Mouse (Mus musculus): ENCODE measurements around the gene Ovca2.

The Ovca2 gene

DNA sequence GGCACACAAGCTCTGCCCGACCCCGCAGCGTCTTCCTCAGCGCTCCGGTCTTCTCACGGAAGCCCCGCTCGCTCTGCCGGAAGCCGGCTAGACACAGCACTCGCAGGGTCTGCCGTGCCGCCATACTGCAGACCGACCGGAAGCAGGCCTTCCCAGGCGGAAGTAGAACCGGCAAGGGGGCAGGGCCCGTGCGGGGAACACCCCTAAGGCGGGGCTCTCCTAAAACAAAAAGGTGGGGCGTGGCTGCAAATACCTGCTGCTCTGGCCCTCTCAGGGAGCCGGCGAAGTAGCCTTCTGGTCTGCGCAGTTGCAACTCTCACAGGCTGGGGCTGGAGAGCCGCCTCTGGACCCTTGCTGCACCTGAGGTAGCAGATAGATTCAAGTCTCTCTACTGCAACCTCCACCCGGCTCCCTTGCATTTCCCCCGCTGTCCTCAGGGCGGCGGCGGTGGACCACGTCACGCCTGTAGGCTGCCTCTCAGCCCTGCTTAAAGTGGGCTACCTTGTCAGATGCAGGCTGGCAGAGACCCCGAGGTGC is at the start of gene Ovca2:
TSS of gene Ovca2 (minus strand) at position 164 of the 537 bp plus-strand sequence.
- DNase-seq (ENCODE audit: low spot score), result peak; percentile 90

- no peak for DNase-seq (ENCODE audit: low spot score)
Measured at GRCm38 (mm10) chr11:75227632-75228031, 49.0 kb upstream of the Ovca2 start.

GRCm38 (mm10) chr11:75224835-75225234 is 46.2 kb upstream of the Ovca2 start:
- DNase-seq (ENCODE audit: low spot score), result no peak

GRCm38 (mm10) chr11:75224062-75224461 is 45.4 kb upstream of the Ovca2 start:
- DNase-seq (ENCODE audit: low spot score), result no peak

- no peak for DNase-seq (ENCODE audit: low spot score)
Measured at GRCm38 (mm10) chr11:75220517-75221145, 42.0 kb upstream of the Ovca2 start.

DNA sequence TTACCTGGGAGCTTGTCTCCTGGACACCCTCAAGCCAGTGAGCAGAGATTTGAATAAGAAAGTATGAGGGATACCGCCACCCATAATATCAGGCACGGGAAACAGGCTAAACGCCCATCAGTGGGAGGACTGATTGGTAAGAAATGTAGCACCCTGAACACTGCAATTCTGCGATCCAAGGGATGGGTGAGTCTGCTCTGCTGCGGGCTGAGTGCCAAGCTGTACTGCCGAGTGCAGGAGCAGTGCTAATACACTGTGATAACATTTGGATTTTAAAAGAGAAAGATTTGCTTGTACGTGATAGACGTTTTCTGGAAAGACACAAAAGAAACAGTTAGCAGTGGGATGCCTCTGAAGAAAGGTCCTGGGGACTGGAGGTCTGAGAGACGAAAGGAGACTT is 41.5 kb upstream of the Ovca2 start:
- peak; percentile 65 for DNase-seq (ENCODE audit: low spot score)

DNA sequence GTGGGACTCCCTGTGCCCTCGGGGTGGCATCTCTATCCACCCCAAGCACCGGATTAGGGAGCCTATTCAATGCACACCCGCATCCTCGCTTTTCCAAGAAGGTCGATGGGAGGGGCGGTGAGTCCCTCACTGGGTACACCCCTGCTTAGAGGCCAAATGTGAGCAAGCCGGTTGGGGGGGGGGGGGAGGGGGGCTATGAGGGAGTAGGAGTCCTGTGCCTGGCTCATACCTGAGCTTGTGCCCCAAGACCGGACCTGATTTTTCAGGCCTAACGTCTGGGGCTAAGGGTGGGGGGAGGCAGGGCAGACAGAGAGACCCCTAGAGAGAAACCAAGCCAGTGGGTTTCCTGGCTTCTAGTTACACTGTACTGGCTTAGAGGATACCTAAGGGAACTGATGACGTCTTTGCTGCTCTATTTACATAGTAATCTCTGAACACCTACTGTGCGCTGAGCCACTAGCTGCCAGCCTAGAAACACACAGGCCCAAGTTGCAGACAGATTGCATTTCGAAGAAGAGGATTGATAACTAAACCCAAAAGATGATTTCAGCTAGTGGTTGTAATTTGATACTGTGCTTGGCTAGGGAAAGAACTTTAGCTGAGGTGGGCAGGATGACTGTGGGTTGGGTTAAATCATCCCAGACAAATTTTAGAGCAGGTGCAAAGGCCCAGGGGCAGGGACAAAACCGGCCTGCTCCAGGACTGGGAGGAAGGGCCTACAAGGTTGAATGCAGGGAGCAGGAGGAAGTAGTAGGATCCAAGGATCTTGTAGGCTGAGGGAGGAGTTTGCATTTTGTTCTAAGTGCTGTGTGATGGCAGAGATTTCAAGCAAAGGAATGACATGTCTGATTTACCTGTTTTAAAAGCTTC is 35.7 kb upstream of the Ovca2 start:
- DNase-seq (ENCODE audit: low spot score), result no peak

DNA sequence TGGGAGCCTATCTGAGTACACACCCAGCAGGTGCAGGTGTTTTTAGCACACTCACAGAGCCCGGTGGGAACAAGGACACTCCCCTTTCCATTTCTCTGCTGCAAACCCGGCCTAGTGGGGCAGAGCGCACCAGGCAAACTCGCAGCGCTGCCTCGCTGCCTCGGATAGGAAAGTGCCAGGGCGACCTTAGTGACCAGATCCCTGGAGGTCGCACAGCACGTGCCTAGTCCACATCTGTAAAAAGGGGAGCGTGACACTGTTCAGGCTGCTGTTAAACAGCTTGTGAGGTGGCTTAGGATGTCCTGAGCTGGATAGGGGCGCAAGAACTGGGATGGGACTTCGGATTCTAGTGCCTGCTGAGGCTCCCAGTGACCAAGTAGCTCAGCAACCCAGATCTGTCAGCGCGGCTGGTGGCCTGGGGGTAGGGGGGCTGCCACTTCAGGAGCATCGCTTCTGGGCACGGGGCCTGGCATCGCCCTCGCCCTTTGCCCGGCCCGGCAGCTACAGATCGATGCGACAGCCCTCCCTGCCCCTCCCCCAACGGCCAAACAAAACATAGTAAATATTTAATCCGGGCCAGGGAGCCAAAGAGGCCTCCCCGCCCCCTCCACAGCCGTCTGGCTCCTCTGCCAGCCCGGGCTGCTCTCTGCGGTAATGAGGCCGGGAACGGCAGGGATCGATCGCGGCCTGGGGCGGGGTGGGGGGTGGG is 34.9 kb upstream of the Ovca2 start:
- DNase-seq (ENCODE audit: low spot score), result peak; percentile 77

- no peak for DNase-seq (ENCODE audit: low spot score)
Measured at GRCm38 (mm10) chr11:75212876-75213275, 34.2 kb upstream of the Ovca2 start.

DNA sequence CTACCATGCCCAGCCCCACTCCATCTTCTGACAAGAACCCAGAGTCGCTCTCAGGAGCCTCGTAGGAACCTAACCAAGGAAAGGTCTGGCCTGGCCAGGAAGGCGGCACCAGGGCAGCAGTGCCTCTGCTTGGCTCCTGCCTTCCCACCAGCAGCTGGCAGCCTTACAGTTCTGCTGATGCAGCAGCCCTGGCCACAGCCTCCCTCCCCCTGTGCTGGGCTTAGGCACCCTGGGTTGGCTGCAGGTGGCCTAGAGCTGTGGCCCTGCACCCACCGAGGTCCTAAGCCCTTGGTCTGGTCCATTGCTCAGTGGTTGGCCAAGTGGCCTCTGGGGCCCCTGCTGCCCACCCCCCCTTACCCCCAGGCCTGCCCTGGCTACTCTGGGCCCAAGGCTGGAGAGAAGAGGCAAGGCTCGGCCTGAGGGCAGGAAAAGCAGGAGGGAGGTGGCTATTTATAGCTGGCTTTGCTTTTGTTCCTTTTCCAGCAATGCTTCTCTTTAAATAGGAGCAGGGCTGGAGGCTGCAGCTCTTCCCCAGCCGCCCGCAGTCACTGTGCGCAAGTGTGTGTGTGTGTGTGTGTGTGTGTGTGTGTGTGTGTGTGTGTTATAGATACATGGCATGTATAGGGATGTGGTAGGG is 33.5 kb upstream of the Ovca2 start:
- no peak for DNase-seq (ENCODE audit: low spot score)

- no peak for DNase-seq (ENCODE audit: low spot score)
Measured at GRCm38 (mm10) chr11:75210755-75211154, 32.1 kb upstream of the Ovca2 start.

DNA sequence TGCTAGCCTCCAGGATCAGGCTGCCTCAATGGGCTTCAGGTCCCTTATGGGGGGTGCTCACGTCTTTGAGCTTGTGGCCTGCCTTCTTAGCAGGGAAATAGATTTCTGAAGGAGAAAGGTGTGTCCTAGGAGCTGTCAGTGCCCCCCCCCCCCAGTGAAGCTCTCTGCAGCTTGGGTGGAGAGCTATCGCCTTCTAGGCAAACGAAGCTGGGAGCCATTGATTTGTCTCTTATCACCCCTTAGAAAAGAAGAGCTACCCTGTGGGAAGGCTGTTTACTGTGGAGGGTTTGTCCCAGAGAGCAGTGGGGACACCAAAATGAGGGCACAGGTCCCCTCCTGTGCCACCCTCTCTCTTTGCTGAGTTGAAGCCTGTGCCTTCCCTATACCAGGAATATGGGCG is 31.5 kb upstream of the Ovca2 start:
- DNase-seq (ENCODE audit: low spot score), result no peak

DNA sequence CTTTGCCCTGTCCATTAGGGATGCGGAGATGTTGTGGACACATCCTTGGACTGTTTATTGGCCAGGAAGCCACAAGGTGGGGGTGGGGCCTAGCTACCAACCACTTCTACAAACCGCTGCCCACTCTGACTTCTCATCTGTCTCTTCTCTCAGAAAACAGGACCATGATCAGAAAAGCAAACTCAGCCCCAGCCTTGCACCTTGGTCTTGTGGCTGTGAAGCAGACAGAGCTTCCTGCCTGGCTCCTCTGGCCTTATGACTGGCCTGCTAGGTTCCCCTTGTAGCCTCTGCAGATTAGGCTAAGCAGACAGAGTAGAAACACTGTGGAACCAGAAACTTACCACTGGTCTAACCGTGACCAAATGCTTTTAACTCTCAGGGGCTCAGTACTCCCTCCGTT is 30.7 kb upstream of the Ovca2 start:
- no peak for DNase-seq (ENCODE audit: low spot score)

- DNase-seq (ENCODE audit: low spot score), result no peak
Measured at GRCm38 (mm10) chr11:75206347-75206746, 27.7 kb upstream of the Ovca2 start.

GRCm38 (mm10) chr11:75204472-75204871 is 25.8 kb upstream of the Ovca2 start:
- DNase-seq (ENCODE audit: low spot score), result no peak

GRCm38 (mm10) chr11:75203926-75204325 is 25.3 kb upstream of the Ovca2 start:
- DNase-seq (ENCODE audit: low spot score), result no peak

DNA sequence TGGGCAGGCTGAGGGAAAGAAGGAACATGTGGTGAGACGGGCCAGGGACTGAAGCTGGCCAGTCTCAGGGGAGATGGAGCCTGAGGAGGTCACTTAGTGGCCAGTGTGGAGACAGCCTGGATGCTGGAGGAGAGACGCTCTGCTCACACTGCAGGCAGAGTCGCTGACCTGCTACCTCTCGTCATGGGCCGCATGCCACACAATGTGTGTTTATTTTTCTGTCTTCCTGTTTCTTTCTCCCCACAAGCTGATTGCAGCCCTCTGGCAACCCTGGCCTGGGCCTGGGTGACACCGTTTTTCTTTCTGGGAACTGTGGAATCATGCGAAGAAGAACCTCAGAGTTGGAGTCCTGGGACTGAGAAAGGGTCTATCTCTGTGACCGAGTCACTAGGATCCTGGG is 23.1 kb upstream of the Ovca2 start:
- no peak for DNase-seq (ENCODE audit: low spot score)

- no peak for DNase-seq (ENCODE audit: low spot score)
Measured at GRCm38 (mm10) chr11:75200935-75201334, 22.3 kb upstream of the Ovca2 start.

DNA sequence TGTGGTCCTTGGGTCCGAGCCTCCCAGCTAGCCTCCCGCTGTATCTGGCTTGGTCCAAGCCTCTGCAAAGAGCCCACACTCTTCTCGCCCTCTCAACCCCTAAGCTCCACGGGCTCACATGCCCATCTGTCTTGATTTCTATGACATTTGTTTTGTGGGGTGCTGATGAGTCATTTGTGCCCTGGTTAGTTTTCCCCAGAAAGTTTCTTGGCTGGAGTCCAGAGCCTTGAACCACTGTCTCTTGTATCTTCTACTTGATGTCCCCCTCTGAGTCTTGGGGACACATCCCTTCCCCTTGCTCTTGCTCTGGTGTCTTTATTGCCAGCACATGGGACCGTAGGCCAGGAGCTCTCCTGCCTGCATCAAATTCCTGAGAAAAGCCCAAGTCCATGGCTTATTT is 21.3 kb upstream of the Ovca2 start:
- no peak for DNase-seq (ENCODE audit: low spot score)

GRCm38 (mm10) chr11:75198792-75199191 is 20.2 kb upstream of the Ovca2 start:
- DNase-seq (ENCODE audit: low spot score), result no peak

DNA sequence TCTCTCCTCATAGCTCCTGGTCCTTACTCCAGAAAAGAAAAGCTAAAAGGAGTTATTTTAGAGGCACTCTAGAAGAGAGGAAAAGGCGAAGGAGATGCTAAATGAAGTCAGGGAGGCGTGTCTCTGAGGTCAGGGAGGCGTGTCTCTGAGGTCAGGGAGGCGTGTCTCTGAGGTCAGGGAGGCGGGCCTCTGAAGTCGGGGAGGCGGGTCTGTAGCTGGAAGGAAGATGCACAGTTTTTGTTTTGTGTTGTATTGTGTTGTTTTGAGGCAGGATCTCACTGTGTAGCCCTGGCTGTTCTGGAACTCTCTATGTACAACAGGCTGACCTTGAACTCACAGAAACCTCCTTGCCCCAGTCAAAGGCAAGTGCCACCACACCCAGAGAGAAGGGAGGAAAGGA is 19.3 kb upstream of the Ovca2 start:
- no peak for DNase-seq (ENCODE audit: low spot score)

DNA sequence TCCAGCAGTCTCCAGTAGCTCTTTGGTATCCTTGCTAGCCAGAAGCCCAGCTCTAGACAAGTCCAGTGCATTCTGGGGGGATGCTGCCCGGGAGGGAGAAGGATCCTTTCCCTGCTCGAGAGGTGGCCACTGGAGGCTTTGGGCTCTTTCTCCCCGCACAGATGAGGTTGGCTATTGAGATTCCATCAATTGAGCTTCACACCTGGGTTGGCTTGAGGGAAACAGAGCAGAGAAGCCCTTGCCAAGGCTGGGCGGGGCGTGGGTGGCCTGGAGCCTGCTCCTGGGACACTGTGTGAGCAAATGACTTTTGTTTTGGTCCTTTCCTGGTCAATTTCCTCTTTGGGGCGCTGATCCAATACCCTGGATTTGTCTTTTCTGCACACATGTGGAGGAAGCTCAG is 17.5 kb upstream of the Ovca2 start:
- DNase-seq (ENCODE audit: low spot score), result no peak
